Mouse (Mus musculus): ENCODE results near the gene Tsn. TPM values are rescaled to one million over a fixed set of nuclear protein-coding genes. Genes with fewer than 3 reads are reported as not detected.

Tsn gene
- 368 and 376 TPM in 2 replicates for polyA plus RNA-seq (2016; fragmentation: Nextera tagmentation; extraction: Ambion mirVana)

DNA sequence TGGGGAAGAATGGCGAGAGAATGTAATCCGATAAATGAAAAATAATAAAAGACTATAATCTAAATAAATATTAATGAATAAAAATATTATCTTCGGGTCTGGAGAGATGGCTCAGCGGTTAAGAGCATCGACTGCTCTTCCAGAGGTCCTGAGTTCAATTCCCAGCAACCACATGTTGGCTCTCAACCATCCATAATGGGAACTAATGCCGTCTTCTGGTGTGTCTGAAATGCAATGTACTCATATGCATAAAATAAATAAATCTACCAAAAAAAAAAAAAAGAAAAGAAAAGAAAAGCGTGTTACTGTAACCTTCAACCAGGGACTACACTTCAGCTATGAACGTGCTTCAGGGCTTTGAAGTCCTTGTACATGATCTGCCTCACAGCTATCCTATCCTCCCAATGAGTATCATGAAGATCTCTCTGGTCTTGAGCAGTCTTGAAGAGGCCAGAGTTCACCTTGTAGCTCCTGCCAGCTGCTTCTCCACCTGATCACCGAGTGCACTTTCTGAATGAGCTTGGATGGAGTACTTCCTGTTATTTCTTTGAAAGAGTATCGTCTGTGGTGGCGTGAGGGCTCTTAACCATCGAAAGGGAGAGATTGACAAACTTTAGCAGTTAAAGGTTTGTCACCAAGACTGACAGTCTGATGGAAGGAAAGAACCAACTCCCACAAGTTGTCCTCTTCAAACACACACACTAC lies at the start of gene Tsn:
Tsn (minus strand) TSS at position 118 of the 705 bp plus-strand sequence.
- DNase-seq (ENCODE audit: low spot score): no peak

DNA sequence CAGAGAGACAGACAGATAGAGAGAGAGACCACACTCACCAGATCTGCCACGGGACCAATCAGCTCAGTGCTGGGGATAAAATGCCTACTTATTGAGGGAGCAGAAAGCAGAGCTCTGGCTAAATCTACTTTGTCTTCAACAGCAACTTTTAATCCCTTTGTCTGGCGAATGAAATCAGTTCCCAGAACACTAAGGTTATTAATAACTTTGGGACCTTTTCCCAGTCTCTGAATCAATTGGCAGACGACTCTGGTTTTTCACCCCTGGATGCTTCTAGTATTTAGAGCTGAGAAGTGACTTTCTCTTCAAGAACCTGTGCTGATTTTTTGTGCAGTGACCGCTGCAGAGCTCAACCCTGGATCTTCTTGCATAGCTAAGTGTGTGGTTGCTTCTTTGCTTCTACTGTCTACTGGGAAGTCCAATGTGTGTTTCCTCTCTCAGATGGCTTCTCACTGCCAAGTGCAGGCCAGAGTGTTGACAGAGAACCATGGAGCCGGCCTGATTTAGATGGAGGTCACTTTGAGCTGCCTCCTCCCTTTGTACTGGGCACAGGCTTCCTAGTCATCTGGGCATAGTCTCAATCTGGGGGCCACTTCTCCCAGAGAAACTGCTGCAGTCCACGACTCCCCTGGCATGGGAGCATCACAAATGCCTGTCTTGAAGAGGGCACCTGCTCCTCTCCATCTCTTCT lies 47.7 kb upstream of the Tsn start:
- Histone ChIP-seq H3K4me1 (replicated peaks) (no peaks in the 10 kb centered on the region), H3K9me3 (no peaks in the 10 kb centered on the region), H3K27ac (no peak overlapping the region), H3K36me3 (no peaks in the 10 kb centered on the region), H3K27me3 (ENCODE audit: insufficient read depth, poor library complexity, severe bottlenecking) (no peaks in the 10 kb centered on the region), H3K4me3 (no peak overlapping the region)
- WGBS: 72% methylated on average over 6 of the region's 6 CpGs
- no peak for DNase-seq (ENCODE audit: low spot score)

More for the DNA sequence above, at the start of gene Tsn:
- H3K36me3 ChIP-seq: peaks cover 8% of the 10 kb centered on the region
- WGBS: 57% methylated on average over 12 of the region's 12 CpGs
- no peaks in the 10 kb centered on the region for H3K27me3 ChIP-seq (ENCODE audit: insufficient read depth, poor library complexity, severe bottlenecking)
- H3K9me3 ChIP-seq: no peaks in the 10 kb centered on the region
- H3K4me1 ChIP-seq (replicated peaks): peaks cover 11% of the 10 kb centered on the region
- peak within 1 kb of the TSS; percentile 88 for H3K4me3 ChIP-seq
- peak within 1 kb of the TSS; percentile 92 for H3K27ac ChIP-seq

DNA sequence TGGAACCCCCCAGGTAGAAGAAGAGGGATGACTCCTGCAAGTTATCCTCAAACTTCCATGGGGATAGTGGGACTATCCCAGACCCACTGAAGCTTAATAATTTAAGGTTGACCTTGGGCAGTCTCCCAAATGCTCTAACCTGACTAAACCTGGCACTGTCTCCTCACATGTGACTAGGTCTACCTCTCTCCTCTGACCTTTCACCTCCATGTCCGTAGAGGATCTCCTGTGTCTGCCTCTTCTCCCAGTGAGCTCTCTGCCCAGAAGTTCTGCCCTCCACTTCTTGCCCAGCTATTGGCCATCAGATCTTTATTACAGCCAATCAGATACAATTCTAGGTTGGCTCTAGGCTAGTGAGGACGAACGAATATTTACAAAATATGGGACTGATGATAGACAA lies 38.4 kb upstream of the Tsn start:
- Histone ChIP-seq H3K4me3 (no peak overlapping the region), H3K36me3 (no peaks in the 10 kb centered on the region), H3K27me3 (ENCODE audit: insufficient read depth, poor library complexity, severe bottlenecking) (no peaks in the 10 kb centered on the region), H3K9me3 (no peaks in the 10 kb centered on the region), H3K4me1 (replicated peaks) (no peaks in the 10 kb centered on the region), H3K27ac (no peak overlapping the region)
- no peak for DNase-seq (ENCODE audit: low spot score)
- WGBS: 86% methylated on average over 3 of the region's 3 CpGs

DNA sequence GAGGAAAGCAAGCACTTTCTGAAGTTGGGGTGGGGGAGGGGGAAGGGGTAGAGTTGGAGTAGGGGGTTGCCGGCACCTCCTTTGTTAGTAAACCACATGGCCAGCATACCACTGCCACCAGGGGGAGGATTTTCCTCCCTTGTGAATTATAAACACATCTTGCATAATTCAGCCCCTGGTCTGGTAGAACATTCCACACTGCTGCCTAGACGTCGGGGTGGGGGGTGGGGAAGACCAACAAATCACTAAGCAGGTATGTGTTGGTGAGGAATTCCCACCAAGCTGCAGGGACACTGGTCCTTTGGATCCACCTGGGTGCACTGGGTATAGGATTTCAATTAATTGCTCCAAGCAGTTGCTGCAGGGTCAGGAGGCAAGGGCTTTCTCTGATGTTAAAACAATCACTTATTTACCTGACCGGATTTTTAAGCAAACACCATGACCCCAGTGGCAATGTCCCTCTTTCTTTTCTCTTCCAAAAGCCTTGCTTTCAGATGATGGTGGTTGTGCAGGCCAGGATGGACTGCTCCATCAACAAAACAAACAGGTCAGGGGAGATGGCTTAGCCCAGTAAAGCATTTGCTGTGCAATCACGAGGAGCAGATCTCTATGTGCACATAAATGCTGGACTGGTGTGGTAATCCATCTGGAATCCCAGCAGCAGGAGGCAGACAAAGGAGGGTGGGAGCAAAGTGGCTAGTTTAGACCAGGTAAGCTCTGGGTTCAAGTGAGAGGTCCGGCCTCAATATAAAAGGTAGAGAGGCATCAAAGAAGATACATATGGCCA lies 32.3 kb upstream of the Tsn start:
- Histone ChIP-seq H3K4me3 (no peak overlapping the region), H3K36me3 (no peaks in the 10 kb centered on the region), H3K4me1 (replicated peaks) (peaks cover 7% of the 10 kb centered on the region), H3K27ac (peak overlapping the region; percentile 29; the same call in 1 of the 2 replicates), H3K9me3 (no peaks in the 10 kb centered on the region), H3K27me3 (ENCODE audit: insufficient read depth, poor library complexity, severe bottlenecking) (no peaks in the 10 kb centered on the region)
- 40% methylated on average over 6 of the region's 6 CpGs for WGBS
- DNase-seq (ENCODE audit: low spot score): peak; percentile 20

DNA sequence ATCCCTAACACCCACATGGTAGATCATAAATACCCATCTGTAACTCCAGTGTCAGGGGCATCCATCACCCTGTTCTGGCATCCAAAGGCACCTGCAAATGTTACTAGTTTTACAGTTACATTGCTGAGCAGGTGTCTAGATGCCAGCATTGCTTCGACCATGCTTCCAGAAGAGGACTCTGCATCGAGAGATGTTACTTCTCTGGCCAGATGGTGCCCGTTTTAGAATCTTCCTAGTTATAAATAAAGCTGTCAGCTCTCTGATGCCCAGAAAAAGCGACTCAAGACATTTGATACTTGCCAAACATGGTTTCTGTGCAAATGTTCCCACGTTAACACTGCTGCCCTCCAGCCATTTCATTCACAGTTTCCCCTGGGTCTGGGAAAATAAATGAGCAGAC lies 26.4 kb upstream of the Tsn start:
- no peaks in the 10 kb centered on the region for H3K9me3 ChIP-seq
- WGBS: 79% methylated on average over 5 of the region's 5 CpGs
- no peak overlapping the region for H3K4me3 ChIP-seq
- no peak for DNase-seq (ENCODE audit: low spot score)
- H3K27me3 ChIP-seq (ENCODE audit: insufficient read depth, poor library complexity, severe bottlenecking): no peaks in the 10 kb centered on the region
- H3K4me1 ChIP-seq (replicated peaks): no peaks in the 10 kb centered on the region
- H3K27ac ChIP-seq: no peak overlapping the region
- H3K36me3 ChIP-seq: peaks cover 24% of the 10 kb centered on the region

DNA sequence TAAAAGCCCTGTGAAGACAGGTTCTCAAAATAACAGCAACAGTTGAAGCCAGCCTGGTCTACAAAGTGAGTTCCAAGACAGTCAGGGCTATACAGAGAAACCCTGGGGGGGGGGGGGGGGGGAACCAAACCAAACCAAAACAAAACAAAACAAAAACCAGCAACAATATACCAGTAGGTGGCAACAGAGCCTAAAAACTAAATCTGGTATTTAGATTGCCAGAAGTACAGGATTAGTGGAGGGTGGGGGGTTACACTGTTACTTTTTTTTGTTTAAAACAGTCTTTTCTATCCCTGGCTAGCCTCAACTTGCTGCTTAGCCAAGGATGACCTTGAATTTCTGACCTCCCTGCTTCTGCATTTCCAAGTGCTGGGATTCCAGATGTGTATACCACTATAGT lies 24.3 kb upstream of the Tsn start:
- Histone ChIP-seq H3K4me3 (no peak overlapping the region), H3K9me3 (no peaks in the 10 kb centered on the region), H3K27ac (no peak overlapping the region), H3K36me3 (peaks cover 45% of the 10 kb centered on the region), H3K4me1 (replicated peaks) (no peaks in the 10 kb centered on the region), H3K27me3 (ENCODE audit: insufficient read depth, poor library complexity, severe bottlenecking) (no peaks in the 10 kb centered on the region)
- no peak for DNase-seq (ENCODE audit: low spot score)

DNA sequence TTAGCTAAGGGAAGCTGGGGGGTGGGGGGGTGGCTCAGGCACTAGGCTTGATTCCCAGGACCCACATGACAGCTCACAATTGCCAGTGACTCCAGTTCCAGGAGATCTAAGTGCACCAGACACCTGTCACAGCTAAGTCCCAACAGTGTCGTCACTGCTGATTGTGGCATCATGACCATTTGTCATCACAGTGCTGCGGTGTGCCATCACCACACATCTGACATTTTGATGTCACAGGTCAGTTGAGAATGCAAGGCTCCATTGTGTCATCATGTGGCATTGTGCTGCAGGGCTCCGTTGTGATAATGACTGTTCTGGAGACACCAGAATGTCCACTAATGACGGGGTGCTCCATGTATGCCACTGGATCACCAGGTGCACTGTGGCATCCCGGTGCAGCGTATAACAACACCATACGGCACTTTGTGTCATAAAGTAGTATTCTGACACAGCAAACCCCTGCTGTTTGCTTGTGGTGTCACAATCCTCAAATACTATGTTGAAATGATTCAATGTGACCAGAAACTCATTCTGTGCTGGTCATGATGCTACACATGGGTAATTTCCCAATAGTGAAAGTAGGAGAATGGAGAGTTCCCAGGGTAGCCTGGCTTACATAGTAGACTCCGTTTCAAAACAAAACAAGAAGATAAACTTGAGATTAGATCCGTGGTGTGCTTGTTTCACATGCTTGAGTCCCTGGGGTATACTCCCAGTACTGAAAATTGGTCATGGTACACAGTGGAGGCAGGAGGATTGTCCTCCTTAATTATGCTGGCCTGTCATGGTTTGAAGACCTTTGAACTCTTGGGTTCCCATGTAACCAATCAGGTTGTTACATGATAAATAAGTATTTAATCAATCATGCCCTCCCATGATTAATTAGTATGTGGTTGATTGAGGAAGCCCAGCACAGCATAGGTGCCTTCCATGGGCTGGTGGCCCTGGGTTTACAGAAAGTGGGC lies 23.5 kb upstream of the Tsn start:
- Histone ChIP-seq H3K9me3 (no peaks in the 10 kb centered on the region), H3K36me3 (peaks cover 53% of the 10 kb centered on the region), H3K4me3 (no peak overlapping the region), H3K27me3 (ENCODE audit: insufficient read depth, poor library complexity, severe bottlenecking) (no peaks in the 10 kb centered on the region), H3K27ac (no peak overlapping the region), H3K4me1 (replicated peaks) (no peaks in the 10 kb centered on the region)
- DNase-seq (ENCODE audit: low spot score): no peak
- WGBS: 83% methylated on average over 9 of the region's 9 CpGs

DNA sequence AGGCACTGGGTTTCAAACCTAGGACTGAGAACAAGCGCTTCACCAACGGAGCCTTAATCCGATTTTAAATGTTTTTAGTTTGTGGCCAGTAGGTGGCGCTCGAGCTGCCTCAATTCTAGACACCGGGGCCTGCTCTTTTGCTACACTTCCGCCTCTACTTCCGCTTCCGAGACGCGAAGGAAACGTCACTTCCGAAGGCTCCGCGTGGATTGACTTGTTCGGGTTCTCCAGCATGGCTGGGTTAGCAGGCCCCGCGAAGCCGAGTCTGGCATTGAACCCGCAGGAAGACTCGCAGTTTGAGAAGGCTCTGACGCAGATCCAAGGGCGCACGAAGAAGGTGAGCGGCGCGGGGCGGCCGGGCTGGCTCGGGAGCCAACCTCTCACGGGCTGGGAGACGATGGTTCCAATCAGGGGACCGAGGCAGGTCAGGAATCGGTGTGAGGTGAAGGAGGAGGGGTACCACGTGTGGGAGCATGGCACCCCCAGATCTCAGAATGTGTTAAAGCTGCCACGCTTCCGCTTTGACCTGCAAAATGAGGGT lies 10.2 kb upstream of the Tsn start, which contains the start of gene Nifk:
Nifk (plus strand) TSS at position 179 of the 541 bp plus-strand sequence.
- H3K36me3 ChIP-seq: peaks cover 26% of the 10 kb centered on the region
- H3K9me3 ChIP-seq: no peaks in the 10 kb centered on the region
- WGBS: under 1% methylated on average over 37 of the region's 37 CpGs
- peak; percentile 94 for DNase-seq (ENCODE audit: low spot score)
- peaks cover 11% of the 10 kb centered on the region for H3K4me1 ChIP-seq (replicated peaks)
- H3K4me3 ChIP-seq: peak within 1 kb of the TSS; percentile 93
- peak within 1 kb of the TSS; percentile 86 for H3K27ac ChIP-seq
- H3K27me3 ChIP-seq (ENCODE audit: insufficient read depth, poor library complexity, severe bottlenecking): no peaks in the 10 kb centered on the region

DNA sequence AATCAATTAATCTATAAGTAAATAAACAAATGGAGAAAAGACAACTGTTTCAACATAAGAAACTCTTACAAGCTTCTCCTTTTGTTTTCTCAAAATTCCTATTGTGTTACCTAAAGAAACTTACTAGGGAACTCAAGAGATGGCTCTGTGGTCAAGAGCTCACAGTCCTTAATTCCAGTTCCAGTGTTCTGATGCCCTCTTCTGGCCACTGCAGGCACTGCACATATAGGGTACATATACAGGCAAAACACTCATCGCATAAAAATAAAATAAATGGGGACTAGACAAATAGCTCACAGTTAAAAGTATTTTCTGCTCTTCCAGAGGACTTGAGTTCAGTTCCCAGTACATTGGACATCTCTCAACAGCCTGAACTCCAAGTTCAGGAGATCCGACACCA lies 9.2 kb upstream of the Tsn start:
- peak; percentile 33 for DNase-seq (ENCODE audit: low spot score)
- peaks cover 23% of the 10 kb centered on the region for H3K36me3 ChIP-seq
- H3K9me3 ChIP-seq: no peaks in the 10 kb centered on the region
- H3K27ac ChIP-seq: no peak overlapping the region
- peaks cover 11% of the 10 kb centered on the region for H3K4me1 ChIP-seq (replicated peaks)
- no peaks in the 10 kb centered on the region for H3K27me3 ChIP-seq (ENCODE audit: insufficient read depth, poor library complexity, severe bottlenecking)
- H3K4me3 ChIP-seq: no peak overlapping the region
- WGBS: 73% methylated on average over 2 of the region's 2 CpGs

DNA sequence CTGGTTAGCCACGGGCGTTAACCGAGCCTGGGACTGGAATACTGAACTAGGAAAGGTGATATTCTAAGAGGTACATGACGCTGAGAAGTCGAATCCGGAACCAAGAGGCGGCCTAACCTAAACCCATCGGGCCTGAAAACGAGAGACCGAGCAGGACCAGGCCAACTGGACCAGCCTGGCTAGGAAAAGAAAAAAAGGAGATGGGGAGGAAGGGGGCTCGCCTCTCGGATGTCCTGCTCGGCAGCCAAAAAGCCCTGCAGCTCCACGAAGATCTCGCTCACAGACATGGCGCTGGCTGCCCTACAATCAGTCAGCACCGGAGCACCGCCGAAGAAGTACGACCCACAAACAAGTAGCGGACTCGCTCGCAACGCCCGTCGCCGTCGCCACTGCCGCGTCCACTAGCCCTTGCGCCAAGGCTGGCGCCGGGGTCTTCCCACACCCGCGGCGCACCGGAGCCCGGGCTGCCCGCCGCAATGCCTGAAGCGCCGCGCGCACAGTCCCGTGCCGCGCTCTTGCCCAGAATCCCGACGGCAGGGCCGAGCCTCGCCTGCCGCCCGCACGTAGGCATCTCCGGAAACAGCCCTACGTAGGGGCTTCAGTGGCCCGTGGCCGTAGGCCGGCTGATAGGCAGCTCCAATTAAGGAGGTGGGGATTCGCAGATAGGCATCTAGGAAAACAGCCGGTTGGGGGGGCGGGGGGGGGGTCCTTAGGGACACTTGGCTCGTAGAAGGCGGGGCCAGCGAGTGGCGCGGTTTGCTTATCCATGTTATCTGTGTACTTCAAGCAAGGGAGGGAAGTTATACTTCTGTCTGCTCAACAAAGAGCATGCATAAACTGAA lies 538 bp downstream of the Tsn start:
- H3K36me3 ChIP-seq: peaks cover 16% of the 10 kb centered on the region
- peak overlapping the region; percentile 92 for H3K27ac ChIP-seq
- DNase-seq (ENCODE audit: low spot score): peak; percentile 96
- H3K4me3 ChIP-seq: peak overlapping the region; percentile 88
- no peaks in the 10 kb centered on the region for H3K9me3 ChIP-seq
- peaks cover 11% of the 10 kb centered on the region for H3K4me1 ChIP-seq (replicated peaks)
- WGBS: under 1% methylated on average over 67 of the region's 67 CpGs
- no peaks in the 10 kb centered on the region for H3K27me3 ChIP-seq (ENCODE audit: insufficient read depth, poor library complexity, severe bottlenecking)

DNA sequence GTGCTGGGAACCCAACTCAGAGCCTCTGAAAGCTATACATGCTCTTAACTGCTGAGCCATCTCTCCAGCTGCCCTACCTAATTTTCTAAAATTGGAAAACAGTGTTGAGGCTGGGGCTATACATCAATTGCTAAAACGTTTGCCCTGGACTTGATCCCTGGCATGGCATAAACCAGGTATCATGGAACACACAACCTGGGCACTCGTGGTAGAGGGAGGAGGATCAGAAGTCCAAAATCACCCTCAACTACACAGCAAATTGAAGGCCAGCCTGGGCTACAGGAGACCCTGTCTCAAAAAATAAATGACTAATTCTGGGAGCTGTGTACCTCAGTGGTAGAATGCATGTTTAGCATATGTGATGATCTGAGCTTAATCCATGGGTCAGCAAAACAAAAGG lies 13.8 kb downstream of the Tsn start:
- 89% methylated on average over 2 of the region's 2 CpGs for WGBS
- Histone ChIP-seq H3K9me3 (no peaks in the 10 kb centered on the region), H3K27ac (no peak overlapping the region), H3K36me3 (peaks cover 87% of the 10 kb centered on the region), H3K27me3 (ENCODE audit: insufficient read depth, poor library complexity, severe bottlenecking) (no peaks in the 10 kb centered on the region), H3K4me1 (replicated peaks) (no peaks in the 10 kb centered on the region), H3K4me3 (no peak overlapping the region)
- no peak for DNase-seq (ENCODE audit: low spot score)

All from hindbrain, embryonic 10.5 days (tissue).